Mouse (Mus musculus) adrenal gland (tissue): ENCODE results near the gene Lrrc20.

Experiments used
- intact Hi-C: fragments of 180-260 bp; cut with DNase I; formaldehyde crosslinking; loops from one replicate; pipeline ENCODE4 v1.15.1; 2025

Gene Lrrc20

GRCm38 (mm10) chr10:61627195-61627937 is 151.8 kb downstream of the Lrrc20 start:
- intact Hi-C loops: no loop called here

- intact Hi-C loops: no loop called here
Measured at GRCm38 (mm10) chr10:61627938-61628250, 152.3 kb downstream of the Lrrc20 start.
